Mouse (Mus musculus) bone marrow, adult 2 months (tissue): ENCODE measurements around the gene Fkbpl.

ENCODE experiments used
- CTCF ChIP-seq: fragments of 200-500 bp; IDR thresholded peaks from 2 replicates; pipeline ENCODE4 v1.5.1; 2011; ENCODE audit warnings: low read length, control low read depth; ENCODE audit not compliant: control insufficient read depth, insufficient read depth
- POLR2A ChIP-seq: fragments of 200-500 bp; IDR thresholded peaks from 2 replicates; pipeline ENCODE4 v1.6.1; 2011; ENCODE audit warnings: low read depth, mild to moderate bottlenecking, control low read depth, low read length, borderline replicate concordance; ENCODE audit not compliant: control insufficient read depth

DNA sequence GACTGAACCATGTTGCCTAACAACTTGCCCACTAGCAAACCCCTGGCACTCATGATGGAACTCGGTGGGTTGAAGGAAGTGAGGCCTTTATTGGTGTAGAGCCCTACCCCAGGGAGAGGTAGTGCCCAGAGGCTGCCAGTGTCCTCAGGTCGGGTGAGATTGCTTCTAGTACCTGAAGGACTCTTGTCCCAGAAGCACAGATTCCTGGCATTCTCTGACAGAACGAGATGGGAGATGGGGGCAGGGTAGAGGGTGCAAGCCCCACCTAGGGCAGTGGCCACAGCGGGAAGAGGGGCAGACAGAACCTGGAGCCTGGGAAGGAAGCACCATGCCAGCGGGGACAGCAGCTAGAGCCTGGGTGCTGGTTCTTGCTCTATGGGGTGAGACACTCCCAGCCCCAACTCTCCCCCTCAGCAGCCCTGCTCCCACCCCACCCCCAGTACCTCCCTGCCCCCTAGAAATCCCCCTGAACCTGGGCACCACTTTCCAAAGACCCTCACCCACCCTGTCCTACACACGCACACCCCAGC lies 46.9 kb upstream of the Fkbpl start, which contains the start of gene Ager:
- TF ChIP-seq CTCF (no peak), POLR2A (no peak)
